In genomic region chr2:19199366-19199853, GRCm38 (mm10) we compare ENCODE assay signal across 9 mouse cellular contexts. TPM values are rescaled to one million over a fixed set of nuclear protein-coding genes. Genes with fewer than 3 reads are reported as not detected.
DNase-seq lines count a peak whose midpoint lies in the region; ATAC-seq lines count a peak whose summit lies in the region.
"Had no signal": no experiment of that assay in that cellular context is flagged by ENCODE, and none has a peak within 500 bp of the region (broad histone marks: within the 10 kb centered on the region; RNA-seq: fewer than 3 reads in every experiment).

No protein-coding gene starts in this region.

- H3K27ac ChIP-seq in heart, embryonic 13.5 days (replicated peaks): no peak overlapping the region
- peak overlapping the region; percentile 40; the same call in 1 of the 2 replicates for H3K27ac ChIP-seq in hindbrain, embryonic 13.5 days

- H3K4me2 ChIP-seq in heart, embryonic 13.5 days: peak overlapping the region; percentile 73
- peak overlapping the region; percentile 72 for H3K4me2 ChIP-seq in hindbrain, embryonic 13.5 days

- 36% methylated on average over 13 of the region's 13 CpGs for WGBS in heart, embryonic 13.5 days
- WGBS in hindbrain, embryonic 13.5 days: 30% methylated on average over 13 of the region's 13 CpGs

- no peak for DNase-seq in heart, adult 18-20 months
- DNase-seq in spleen, adult 18-20 months: no peak
- DNase-seq in adrenal gland, postnatal 36 days: no peak
- DNase-seq in spleen, postnatal 14 days (ENCODE audit: low spot score in 2 of 2): no peak

- peak overlapping the region; percentile 80 for H3K9ac ChIP-seq in heart, embryonic 13.5 days
- peak overlapping the region; percentile 75 for H3K9ac ChIP-seq in hindbrain, embryonic 13.5 days

- H3K9me3 ChIP-seq in heart, embryonic 13.5 days: no peaks in the 10 kb centered on the region
- no peaks in the 10 kb centered on the region for H3K9me3 ChIP-seq in hindbrain, embryonic 13.5 days

- H3K36me3 ChIP-seq in heart, embryonic 13.5 days: no peaks in the 10 kb centered on the region
- H3K36me3 ChIP-seq in hindbrain, embryonic 13.5 days: no peaks in the 10 kb centered on the region

- no peaks in the 10 kb centered on the region for H3K27me3 ChIP-seq in heart, embryonic 13.5 days (replicated peaks)
- no peaks in the 10 kb centered on the region for H3K27me3 ChIP-seq in hindbrain, embryonic 13.5 days
- H3K27me3 ChIP-seq: CH12.LX had no signal

- H3K4me3 ChIP-seq in heart, embryonic 13.5 days: peak overlapping the region; percentile 60
- H3K4me3 ChIP-seq in hindbrain, embryonic 13.5 days: peak overlapping the region; percentile 51

- ATAC-seq in heart, embryonic 13.5 days (ENCODE audit: extremely low read depth, insufficient number of reproducible peaks, low FRiP score, low TSS enrichment): no peak
- peak; percentile 43 for ATAC-seq in common myeloid progenitor, adult 5-6 weeks (replicated peaks; ENCODE audit: low read depth, poor library complexity, severe bottlenecking)
- ATAC-seq in hindbrain, embryonic 13.5 days (ENCODE audit: low FRiP score): peak; percentile 38
- ATAC-seq in megakaryocyte-erythroid progenitor cell, adult 5-6 weeks (replicated peaks; ENCODE audit: low FRiP score, low TSS enrichment, poor library complexity, severe bottlenecking): peak; percentile 44; the same call in 1 of the 2 replicates

- H3K4me1 ChIP-seq in heart, embryonic 13.5 days: peaks cover 11% of the 10 kb centered on the region; the same call in 1 of the 2 replicates
- H3K4me1 ChIP-seq in hindbrain, embryonic 13.5 days (replicated peaks): peaks cover 12% of the 10 kb centered on the region

RNA-seq across cellular contexts. Expression of gene Armc3, which starts 0.3 kb away (rescaled TPM):
- polyA plus RNA-seq in heart, embryonic 13.5 days (2015; fragmentation: Nextera tagmentation; extraction: Ambion mirVana): 0.20 TPM in 1 of 2 replicates, not detected in the other
- under 1 TPM in 1 of 2 experiments, not detected in 1; 0.18 TPM for total RNA-seq in heart, adult 18-20 months (2021)
- total RNA-seq in common myeloid progenitor, adult 5-6 weeks (2017): 0.37 and 2.1 TPM in 2 replicates
- polyA plus RNA-seq in hindbrain, embryonic 13.5 days (2015; fragmentation: Nextera tagmentation; extraction: Ambion mirVana): 1.2 and 2.0 TPM in 2 replicates
- 0.20 and 0.62 TPM in 2 replicates for total RNA-seq in megakaryocyte-erythroid progenitor cell, adult 5-6 weeks (2014; fragmentation: Nextera tagmentation)
- 0.46 TPM in 1 of 2 replicates, not detected in the other for total RNA-seq in megakaryocyte-erythroid progenitor cell, adult 5-6 weeks (2017)
- total RNA-seq in adrenal gland, postnatal 36 days (2021): not detected
